Mouse (Mus musculus) neural tube, embryonic 11.5 days (tissue): ENCODE results near the gene E4f1. TPM values are rescaled to one million over a fixed set of nuclear protein-coding genes. Genes with fewer than 3 reads are reported as not detected.
A peak's percentile ranks its signal among the peaks of the same experiment; 100 is the strongest.

Source experiments
- ATAC-seq: fragments of 200-750 bp; cut with Nextera tagmentation; 2 replicates; pipeline ENCODE4 v1.8.0; 2017; ENCODE audit warnings: moderate number of reproducible peaks, mild to moderate bottlenecking, moderate TSS enrichment, moderate library complexity; ENCODE audit not compliant: insufficient read depth, low FRiP score, low TSS enrichment
- DNase-seq: peaks from one replicate; pipeline ENCODE4 v3.0.0-alpha.2; 2015; ENCODE audit warnings: low spot score
- H3K27ac ChIP-seq: fragments of 300-500 bp; sonication (generic); 2 replicates; pipeline ENCODE4 v1.5.1; 2014; ENCODE audit warnings: low read depth, mild to moderate bottlenecking, low read length
- H3K27me3 ChIP-seq: fragments of 300-500 bp; sonication (generic); 2 replicates; pipeline ENCODE4 v1.6.1; 2014; ENCODE audit warnings: mild to moderate bottlenecking, low read length, mixed read lengths; ENCODE audit not compliant: control insufficient read depth, insufficient read depth
- H3K36me3 ChIP-seq: fragments of 300-500 bp; sonication (generic); 2 replicates; pipeline ENCODE4 v1.6.1; 2014; ENCODE audit warnings: mild to moderate bottlenecking, low read length, moderate library complexity, mixed read lengths; ENCODE audit not compliant: control insufficient read depth, insufficient read depth
- H3K4me1 ChIP-seq: fragments of 300-500 bp; sonication (generic); 2 replicates; pipeline ENCODE4 v1.6.1; 2014; ENCODE audit warnings: low read length, mixed read lengths; ENCODE audit not compliant: control insufficient read depth, insufficient read depth
- H3K4me2 ChIP-seq: fragments of 300-500 bp; sonication (generic); 2 replicates; pipeline ENCODE4 v1.6.1; 2014; ENCODE audit warnings: low read depth, mild to moderate bottlenecking, moderate library complexity
- H3K4me3 ChIP-seq: fragments of 300-500 bp; sonication (generic); 2 replicates; pipeline ENCODE4 v1.5.1; 2014; ENCODE audit warnings: low read depth, low read length
- H3K9ac ChIP-seq: fragments of 300-500 bp; sonication (generic); 2 replicates; pipeline ENCODE4 v1.6.1; 2014; ENCODE audit warnings: mild to moderate bottlenecking, low read length
- H3K9me3 ChIP-seq: fragments of 300-500 bp; sonication (generic); 2 replicates; pipeline ENCODE4 v1.6.1; 2016; ENCODE audit warnings: low read length; ENCODE audit not compliant: control insufficient read depth
- WGBS: fragments of 180-500 bp; shearing (Covaris S2); extraction: QIAGEN DNeasy Blood & Tissue Kit; methylation state at CpG from one replicate; pipeline ENCODE4 v1.1.7; 2014; 5-methylcytosine and 5-hydroxymethylcytosine counted together
- polyA plus RNA-seq: library from polyadenylated mRNA; unstranded; fragments of >200 nt; fragmentation: Nextera tagmentation; extraction: Ambion mirVana; gene quantifications from 2 replicates; pipeline ENCODE4 v1.2.1, GENCODE M21; 2014

Gene E4f1
- polyA plus RNA-seq, 1 experiment from 2014 or later: 21.2 TPM

GRCm38 (mm10) chr17:24504085-24504484, 34.0 kb upstream of the E4f1 start:
- 92% methylated on average over 10 of the region's 10 CpGs for WGBS

GRCm38 (mm10) chr17:24502208-24502607, 32.1 kb upstream of the E4f1 start:
- WGBS: 49% methylated on average over 11 of the region's 11 CpGs

More at GRCm38 (mm10) chr17:24504085-24504484, 34.0 kb upstream of the E4f1 start:
- Histone ChIP-seq H3K9ac (no peak overlapping the region), H3K27ac (no peak overlapping the region), H3K4me1 (no peaks in the 10 kb centered on the region), H3K4me3 (no peak overlapping the region), H3K27me3 (no peaks in the 10 kb centered on the region), H3K4me2 (no peak overlapping the region), H3K9me3 (no peaks in the 10 kb centered on the region), H3K36me3 (peaks cover 6% of the 10 kb centered on the region)
- ATAC-seq (no peak), DNase-seq (no peak)

DNA sequence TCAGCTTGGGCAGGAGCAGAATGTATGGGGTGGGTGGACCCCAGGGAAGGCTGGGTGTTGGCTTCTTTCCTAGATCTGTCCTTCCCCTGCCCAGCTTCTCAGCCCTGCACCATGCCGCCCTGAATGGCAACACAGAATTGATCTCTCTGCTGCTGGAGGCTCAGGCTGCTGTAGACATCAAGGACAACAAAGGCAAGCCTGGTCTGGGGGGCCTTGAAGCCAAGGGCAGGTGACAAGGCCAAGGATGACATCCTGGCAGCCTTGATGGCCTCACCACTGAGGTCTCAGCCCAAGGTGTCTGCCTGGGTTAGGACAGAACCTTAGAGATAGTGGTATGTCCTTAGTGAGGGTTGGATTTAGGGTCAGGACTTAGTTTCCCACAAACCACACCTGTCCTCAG, 25.9 kb upstream of the E4f1 start:
- Histone ChIP-seq H3K4me1 (no peaks in the 10 kb centered on the region), H3K9ac (no peak overlapping the region), H3K4me2 (no peak overlapping the region), H3K9me3 (no peaks in the 10 kb centered on the region), H3K4me3 (no peak overlapping the region), H3K36me3 (peaks cover 4% of the 10 kb centered on the region; the same call in 1 of the 2 replicates), H3K27me3 (no peaks in the 10 kb centered on the region), H3K27ac (no peak overlapping the region)
- ATAC-seq: no peak
- 89% methylated on average over 1 of the region's 1 CpGs for WGBS
- no peak for DNase-seq

More at GRCm38 (mm10) chr17:24502208-24502607, 32.1 kb upstream of the E4f1 start:
- Histone ChIP-seq H3K4me3 (no peak overlapping the region), H3K27me3 (no peaks in the 10 kb centered on the region), H3K27ac (no peak overlapping the region), H3K9me3 (no peaks in the 10 kb centered on the region), H3K4me2 (no peak overlapping the region), H3K4me1 (no peaks in the 10 kb centered on the region), H3K36me3 (peaks cover 5% of the 10 kb centered on the region), H3K9ac (no peak overlapping the region)
- DNase-seq (no peak), ATAC-seq (no peak)

GRCm38 (mm10) chr17:24495443-24495842, 25.3 kb upstream of the E4f1 start:
- H3K4me3 ChIP-seq: no peak overlapping the region
- 86% methylated on average over 3 of the region's 3 CpGs for WGBS

GRCm38 (mm10) chr17:24494627-24495335, 24.7 kb upstream of the E4f1 start:
- Histone ChIP-seq H3K27me3 (no peaks in the 10 kb centered on the region), H3K9ac (no peak overlapping the region), H3K27ac (no peak overlapping the region), H3K4me3 (no peak overlapping the region), H3K36me3 (peaks cover 4% of the 10 kb centered on the region; the same call in 1 of the 2 replicates), H3K4me2 (no peak overlapping the region), H3K9me3 (no peaks in the 10 kb centered on the region), H3K4me1 (peaks cover 6% of the 10 kb centered on the region)
- peak; percentile 55 for DNase-seq
- 45% methylated on average over 2 of the region's 2 CpGs for WGBS
- ATAC-seq: no peak

More at GRCm38 (mm10) chr17:24495443-24495842, 25.3 kb upstream of the E4f1 start:
- Histone ChIP-seq H3K27ac (no peak overlapping the region), H3K4me2 (no peak overlapping the region), H3K9me3 (no peaks in the 10 kb centered on the region), H3K4me1 (no peaks in the 10 kb centered on the region), H3K27me3 (no peaks in the 10 kb centered on the region), H3K9ac (no peak overlapping the region), H3K36me3 (peaks cover 4% of the 10 kb centered on the region; the same call in 1 of the 2 replicates)
- ATAC-seq (no peak), DNase-seq (no peak)

DNA sequence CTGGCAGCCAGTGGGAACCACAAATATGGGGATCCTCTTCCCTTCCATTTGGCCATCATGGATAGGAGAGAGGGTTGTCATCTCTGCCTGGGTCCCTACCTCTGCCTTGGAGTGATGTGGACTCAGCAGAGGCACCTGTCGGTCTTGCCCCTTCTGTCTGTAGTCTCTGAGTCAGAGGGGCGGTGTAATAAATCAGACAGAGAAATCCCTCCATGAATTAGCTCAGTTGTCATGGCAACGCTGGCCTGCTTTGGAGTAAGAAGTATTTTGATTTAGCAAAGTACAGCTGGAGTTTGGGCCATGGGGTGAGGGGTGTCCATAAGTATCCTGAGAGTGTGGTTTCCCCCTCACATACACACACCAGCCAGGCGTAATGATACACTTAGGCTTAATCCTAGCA, 20.3 kb upstream of the E4f1 start:
- H3K27ac ChIP-seq: no peak overlapping the region
- DNase-seq: no peak
- WGBS: 72% methylated on average over 4 of the region's 4 CpGs
- ATAC-seq: no peak
- no peak overlapping the region for H3K4me3 ChIP-seq
- H3K27me3 ChIP-seq: peaks cover 4% of the 10 kb centered on the region; the same call in 1 of the 2 replicates
- H3K9me3 ChIP-seq: no peaks in the 10 kb centered on the region
- H3K4me1 ChIP-seq: peaks cover 13% of the 10 kb centered on the region
- H3K36me3 ChIP-seq: no peaks in the 10 kb centered on the region
- H3K9ac ChIP-seq: no peak overlapping the region
- H3K4me2 ChIP-seq: peak overlapping the region; percentile 89; the same call in 1 of the 2 replicates

- Histone ChIP-seq H3K4me3 (peak overlapping the region; percentile 60), H3K4me2 (peak overlapping the region; percentile 89), H3K36me3 (no peaks in the 10 kb centered on the region), H3K27ac (peak overlapping the region; percentile 76), H3K4me1 (peaks cover 13% of the 10 kb centered on the region), H3K9me3 (no peaks in the 10 kb centered on the region), H3K9ac (peak overlapping the region; percentile 73), H3K27me3 (peaks cover 4% of the 10 kb centered on the region; the same call in 1 of the 2 replicates)
- WGBS: 20% methylated on average over 17 of the region's 19 CpGs
- DNase-seq (peak; percentile 60), ATAC-seq (peak; percentile 37)
Observed at GRCm38 (mm10) chr17:24489265-24490030, 19.3 kb upstream of the E4f1 start.

DNA sequence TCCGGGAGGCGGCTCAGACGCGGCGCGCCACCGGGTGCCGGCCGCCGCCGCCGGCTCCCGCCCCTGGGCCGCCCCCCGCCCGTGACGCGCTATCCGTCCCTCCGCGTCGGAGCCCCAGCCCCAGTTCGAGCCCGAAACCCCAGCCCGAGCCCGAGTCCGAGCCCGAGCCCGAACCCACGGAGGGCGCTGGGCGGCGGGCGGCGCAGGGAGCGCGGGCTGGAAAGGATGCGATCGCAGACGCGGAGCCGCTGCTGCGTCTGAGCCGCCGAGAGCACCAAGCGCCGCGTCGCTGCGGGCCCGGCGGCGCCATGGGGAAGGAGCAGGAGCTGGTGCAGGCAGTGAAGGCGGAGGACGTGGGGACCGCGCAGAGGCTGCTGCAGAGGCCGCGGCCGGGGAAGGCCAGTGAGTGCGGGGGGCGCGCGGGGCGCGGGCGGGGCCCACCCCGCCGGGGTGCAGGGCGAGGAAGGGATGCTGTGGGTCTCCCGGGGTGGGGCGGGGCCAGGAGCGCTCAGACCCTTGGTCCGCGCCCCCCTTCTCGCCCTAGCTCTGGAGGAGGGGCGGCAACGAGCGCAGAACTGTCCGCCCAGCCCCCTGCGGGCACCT, 18.6 kb upstream of the E4f1 start:
- no peaks in the 10 kb centered on the region for H3K36me3 ChIP-seq
- peak; percentile 70 for ATAC-seq
- WGBS: under 1% methylated on average over 55 of the region's 81 CpGs

More for the DNA sequence above, 18.6 kb upstream of the E4f1 start:
- peak; percentile 68 for DNase-seq
- H3K27ac ChIP-seq: peak overlapping the region; percentile 76
- peak overlapping the region; percentile 73 for H3K9ac ChIP-seq
- no peaks in the 10 kb centered on the region for H3K9me3 ChIP-seq
- H3K4me3 ChIP-seq: peak overlapping the region; percentile 60
- H3K4me1 ChIP-seq: peaks cover 13% of the 10 kb centered on the region
- H3K4me2 ChIP-seq: peak overlapping the region; percentile 89
- peaks cover 4% of the 10 kb centered on the region; the same call in 1 of the 2 replicates for H3K27me3 ChIP-seq
